Mouse (Mus musculus) kidney, adult 10 weeks (tissue): Measurements from ENCODE around the gene Tas2r118. TPM values are rescaled to one million over a fixed set of nuclear protein-coding genes. Genes with fewer than 3 reads are reported as not detected.

Experiments
- polyA plus RNA-seq: library from polyadenylated mRNA; stranded (reverse); fragments of 350-450 nt; fragmentation: Illumina TruSeq; extraction: RNeasy Lipid Tissue Mini Kit (QIAGEN cat#74804); gene quantifications from one replicate; pipeline ENCODE4 v1.2.3, GENCODE M21; 2014; ENCODE audit warnings: low read depth, low replicate concordance

Tas2r118 gene
- not detected for polyA plus RNA-seq

GRCm38 (mm10) chr6:23969960-23970359 is at the start of gene Tas2r118:
Gene Tas2r118, minus strand, starts transcription at chr6:23970060.

Other genes starting within 250 kb of the Tas2r118 start
- gene Cadps2, start 130.6 kb downstream of the Tas2r118 start, polyA plus RNA-seq, result 24.7 TPM
- gene Slc13a1, start 198.0 kb upstream of the Tas2r118 start, polyA plus RNA-seq, result 701 TPM